Mouse (Mus musculus): ENCODE measurements around the gene Arhgef10l.
A peak's percentile ranks its signal among the peaks of the same experiment; 100 is the strongest.
"Not testable (repeated sequence)": the region's sequence is repeated elsewhere in the genome, so short reads cannot be mapped to it uniquely, and the experiment has no call there.

Gene Arhgef10l

DNA sequence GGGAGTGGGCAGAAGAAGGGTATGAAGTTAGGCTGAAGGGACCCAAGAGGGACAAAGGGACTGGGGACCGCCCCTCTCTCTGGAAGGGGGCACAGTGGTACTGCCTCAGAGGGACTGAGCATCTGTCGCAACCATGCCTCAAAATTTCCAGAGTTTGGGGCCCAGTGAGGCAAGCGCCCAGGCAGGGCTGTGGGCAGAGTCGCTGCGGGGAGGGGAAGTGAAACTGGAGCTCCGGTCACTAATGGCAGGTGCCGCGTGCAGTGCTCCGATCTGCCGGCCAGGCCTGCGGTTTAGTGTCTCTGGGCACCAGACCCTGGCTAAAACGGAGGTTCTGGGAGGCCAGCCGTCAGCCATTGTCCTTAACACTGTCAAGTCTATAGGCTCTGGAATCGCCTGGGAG lies 99.0 kb downstream of the Arhgef10l start:
- no peak for DNase-seq

DNA sequence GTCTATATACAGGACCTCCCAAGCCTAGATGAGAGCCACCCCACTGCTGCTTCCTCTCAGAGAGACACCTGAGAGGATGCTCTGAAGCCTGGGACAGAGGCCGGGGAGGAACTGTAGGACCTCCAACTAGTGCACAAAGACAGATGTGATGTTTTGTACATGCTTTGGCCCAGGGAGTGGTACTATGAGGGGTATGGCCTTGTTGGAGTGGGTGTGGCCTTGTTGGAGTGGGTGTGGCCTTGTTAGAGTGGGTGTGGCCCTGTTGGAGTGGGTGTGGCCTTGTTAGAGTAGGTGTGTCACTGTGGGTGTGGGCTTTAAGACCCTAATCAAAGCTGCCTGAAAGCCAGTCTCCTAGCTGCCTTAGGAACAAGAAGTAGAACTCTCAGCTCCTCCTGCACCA lies 101.4 kb downstream of the Arhgef10l start:
- DNase-seq = not testable (repeated sequence)

DNA sequence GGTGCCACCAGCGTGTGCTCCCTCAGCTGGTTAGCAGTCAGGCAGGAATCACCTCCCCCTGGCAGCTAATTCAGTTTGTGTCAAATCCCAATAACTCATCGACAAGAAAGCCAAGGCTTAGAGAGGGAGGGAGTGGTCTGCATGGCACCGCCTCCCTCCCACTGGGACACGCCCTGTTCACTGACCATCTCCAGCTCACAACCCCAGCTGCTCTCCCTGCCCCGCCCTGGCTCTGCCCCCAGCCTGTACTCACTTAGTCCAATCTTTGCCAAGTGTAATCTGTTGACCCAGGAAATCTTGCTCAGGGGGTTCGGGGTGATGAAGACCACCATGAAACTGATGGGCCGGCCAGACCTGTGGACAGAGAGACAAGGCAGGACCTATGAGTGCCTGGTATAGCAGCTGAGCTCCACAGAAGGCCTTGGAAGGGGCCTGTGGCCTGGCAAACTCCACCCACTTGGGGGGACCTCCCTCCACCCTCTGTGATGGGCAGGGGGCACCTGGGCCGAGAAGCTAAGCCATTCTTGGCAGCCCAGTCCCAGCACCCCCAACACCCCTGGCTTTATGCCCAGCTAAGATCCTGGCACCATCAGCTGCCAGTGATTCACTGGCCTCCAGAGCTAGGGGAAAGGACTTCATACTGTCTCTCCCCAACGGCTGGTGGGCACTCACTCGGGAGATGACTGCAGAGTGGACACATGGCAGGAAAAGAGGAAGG lies 103.2 kb downstream of the Arhgef10l start:
- DNase-seq = no peak

DNA sequence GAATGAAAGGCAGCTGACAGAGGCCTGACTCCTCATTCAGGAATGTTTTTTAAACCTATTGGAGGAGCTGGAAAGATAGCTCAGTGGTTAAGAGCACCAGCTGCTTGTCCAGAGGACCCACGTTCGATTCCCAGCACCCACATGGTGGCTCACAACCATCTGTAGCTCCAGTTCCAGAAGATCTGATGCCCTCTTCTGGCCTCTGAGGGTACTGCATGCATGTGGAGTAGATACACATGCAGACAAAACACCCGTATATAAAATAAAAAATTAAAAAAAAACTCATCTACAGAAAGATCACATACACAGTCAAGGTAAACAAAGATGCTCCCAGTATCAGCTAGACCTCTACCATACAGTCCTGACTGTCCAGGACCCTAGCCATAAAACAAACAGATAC lies 104.1 kb downstream of the Arhgef10l start:
- no peak for DNase-seq

DNA sequence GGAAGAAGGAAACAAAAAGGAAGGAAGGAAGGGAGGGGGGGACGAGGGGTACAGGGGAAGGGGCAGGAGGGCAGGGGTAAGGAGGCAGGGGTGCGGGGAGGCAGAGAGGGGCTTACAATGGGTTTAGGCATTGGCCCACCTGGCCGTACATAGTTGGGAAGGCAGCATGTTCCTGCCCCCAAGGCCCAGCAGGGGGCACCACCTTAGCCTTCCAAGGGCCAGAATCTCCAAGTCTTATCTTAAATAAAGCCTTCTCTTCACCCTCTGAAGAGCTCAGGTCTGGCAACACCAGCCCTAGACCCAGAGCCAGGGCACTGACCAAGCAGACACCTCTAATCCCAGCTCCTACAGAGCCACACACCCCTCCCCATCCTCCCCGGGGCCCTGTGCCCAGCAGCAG lies 106.0 kb downstream of the Arhgef10l start:
- no peak for DNase-seq

DNA sequence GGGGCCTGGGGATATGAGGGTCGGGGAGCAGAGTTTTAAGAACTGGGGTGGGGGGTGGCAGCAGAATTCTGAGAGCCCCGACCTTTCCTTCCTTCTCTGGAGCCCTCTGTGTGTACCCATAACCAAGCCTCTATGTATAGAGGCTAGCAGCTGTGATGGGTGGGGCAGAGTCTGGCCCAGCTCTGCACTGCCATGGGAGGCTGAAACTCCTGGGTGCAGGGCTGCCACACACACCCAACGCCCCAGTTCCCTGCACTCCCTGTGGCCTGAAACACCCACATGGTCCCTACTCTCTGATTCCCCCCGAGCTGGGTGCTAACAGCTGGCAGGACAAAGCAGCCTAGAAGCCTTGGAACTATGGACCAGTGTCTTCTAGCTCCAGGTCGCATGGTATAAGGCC lies 107.6 kb downstream of the Arhgef10l start:
- no peak for DNase-seq

DNA sequence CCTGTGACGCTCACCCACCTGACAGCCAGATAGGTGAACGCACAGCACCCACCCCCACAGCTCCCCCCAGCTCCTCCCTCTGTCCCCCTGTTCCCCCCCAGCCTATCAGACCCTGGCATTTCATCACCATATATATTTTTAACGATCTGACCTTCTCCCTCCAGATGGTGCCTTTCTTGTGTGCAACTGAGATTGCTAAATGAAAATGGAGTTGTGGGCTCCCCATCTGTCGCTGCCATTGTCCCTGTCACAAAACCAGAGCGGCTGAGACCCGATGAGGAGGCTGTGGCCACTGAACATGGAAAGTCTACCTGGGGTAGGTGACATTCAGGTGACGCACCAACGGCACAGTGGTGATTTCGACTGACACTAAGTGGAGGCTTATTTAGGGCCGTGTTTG lies 109.3 kb downstream of the Arhgef10l start:
- DNase-seq = no peak

DNA sequence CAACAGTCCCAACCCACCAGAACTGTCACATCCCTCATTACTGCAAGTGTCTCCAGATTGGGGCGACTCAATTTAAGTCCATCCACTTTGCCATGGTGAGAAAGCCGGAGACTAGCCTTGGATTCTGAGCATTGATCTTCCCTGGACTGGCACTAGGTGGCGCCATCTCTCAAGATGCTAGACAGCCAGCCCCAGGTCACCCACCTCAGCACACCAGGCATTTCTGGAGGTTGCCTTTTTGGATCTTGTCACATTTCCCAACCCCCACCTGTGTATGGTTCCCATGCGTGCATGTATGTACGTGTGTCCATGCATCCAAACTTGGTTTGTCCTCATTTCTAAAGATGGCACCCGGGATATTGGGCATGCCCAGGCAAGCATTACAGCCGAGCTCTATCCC lies 110.5 kb downstream of the Arhgef10l start:
- DNase-seq = peak; percentile 57

DNA sequence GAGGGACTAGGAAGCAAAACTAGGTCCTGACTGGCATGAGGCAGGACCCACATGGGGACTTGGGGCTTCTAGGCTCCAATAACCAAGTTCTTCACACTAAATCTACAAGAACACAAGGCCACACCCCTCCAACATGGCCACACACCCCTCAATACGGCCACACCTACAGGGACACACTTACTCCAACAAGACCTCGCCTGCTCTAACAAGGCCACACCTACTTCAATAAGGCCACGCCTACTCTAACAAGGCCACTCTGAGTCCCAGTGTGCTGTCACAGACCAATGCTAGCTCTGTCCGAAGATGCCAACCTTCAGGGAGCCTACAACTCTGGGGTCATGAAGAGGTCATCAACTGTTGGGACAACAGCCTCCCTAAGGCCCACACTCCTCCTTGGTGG lies 111.3 kb downstream of the Arhgef10l start:
- no peak for DNase-seq

DNA sequence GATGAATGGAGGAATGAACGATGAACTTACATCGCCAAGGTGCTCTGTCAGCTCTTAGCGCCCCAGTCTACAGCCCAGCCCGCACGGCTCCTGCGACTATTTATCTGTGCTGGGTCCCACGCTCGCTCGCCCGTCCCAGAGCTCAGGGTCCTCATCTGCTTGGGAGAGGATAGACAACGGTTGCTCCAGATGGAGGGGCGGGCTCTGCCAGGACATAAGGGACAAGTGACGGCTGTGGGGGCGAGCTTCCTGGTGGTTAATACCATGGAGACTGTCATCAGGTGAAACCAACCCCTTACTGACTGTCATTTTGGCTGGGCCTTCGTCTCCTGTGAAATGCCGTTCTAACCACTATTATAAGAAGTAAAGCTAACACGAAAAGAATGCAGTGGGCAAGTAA lies 114.0 kb downstream of the Arhgef10l start:
- no peak for DNase-seq

DNA sequence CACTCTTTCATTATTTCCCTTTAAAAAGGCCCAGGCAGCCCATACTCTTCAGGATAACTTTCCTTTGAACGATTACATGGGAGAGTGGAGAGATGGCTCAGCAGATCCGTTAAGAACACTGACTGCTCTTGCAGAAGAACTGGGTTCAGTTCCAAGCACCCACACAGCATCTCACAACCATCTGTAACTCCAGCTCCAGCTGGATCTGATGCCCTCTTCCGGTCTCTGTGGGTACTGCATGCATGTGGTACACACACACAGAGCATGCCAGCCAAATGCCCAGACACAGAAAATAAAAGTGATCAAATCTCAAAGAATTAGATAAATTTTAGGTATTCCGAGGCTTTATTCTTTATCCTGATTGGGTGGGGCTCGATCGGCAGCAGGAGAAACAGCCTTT lies 115.1 kb downstream of the Arhgef10l start:
- no peak for DNase-seq

DNA sequence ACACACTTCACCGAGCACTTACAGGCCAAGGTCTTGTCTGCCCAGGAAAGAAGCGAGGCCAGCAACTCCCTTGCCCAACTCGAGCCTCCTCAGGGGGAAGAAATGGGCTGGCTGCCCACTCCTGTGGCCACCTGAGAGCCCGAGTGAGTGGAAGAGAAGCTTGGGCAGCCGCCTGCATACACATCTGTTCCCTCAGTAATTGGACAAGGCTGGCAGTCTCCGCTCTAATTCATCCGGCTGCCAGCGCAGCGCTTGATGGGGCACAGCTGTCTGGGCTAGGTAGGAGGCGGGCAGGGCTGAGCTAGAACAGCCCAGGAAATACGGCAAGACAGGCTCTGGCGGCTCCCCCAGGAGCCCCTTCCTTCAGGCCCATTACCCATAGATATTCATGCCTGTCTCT lies 115.8 kb downstream of the Arhgef10l start:
- DNase-seq = no peak

DNA sequence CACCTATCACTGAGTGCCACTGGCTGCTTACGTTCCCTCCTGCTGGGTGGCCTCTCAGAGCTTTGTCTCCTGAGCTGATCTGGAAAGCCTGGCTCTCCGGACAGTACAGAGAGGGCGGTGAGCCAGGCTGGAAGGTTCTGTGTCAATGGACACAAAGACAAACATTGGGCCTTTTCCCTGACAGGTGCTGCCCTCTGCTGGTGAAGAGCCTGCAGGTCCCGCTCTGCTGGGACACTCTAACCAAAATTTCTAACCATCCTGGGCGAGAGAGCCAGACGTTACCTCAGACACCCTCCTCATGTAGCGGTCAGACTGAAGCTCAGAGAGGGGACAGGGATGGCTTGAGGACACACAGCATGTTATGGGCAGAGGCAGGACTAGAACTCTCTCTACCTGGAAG lies 118.3 kb downstream of the Arhgef10l start:
- DNase-seq = peak; percentile 53

DNA sequence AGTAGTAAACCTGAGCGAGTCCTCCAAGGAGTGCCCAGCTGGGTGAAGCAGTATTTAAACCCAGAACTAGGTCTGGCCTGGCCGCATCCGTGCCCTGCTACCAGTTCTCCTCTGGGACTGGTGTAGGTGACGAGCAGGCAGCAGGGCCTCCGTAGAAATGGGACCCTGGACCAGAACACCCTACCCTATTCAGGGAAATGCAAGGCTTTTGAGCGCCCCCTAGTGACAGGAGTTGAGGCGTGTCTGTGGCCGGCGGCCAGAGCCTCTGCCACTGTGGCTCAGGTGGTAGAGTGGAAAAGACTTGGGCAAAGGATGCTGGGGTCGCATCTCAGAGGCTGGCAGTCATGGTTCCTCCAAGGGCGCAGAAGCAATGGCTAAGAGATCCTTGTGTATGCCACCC lies 126.7 kb downstream of the Arhgef10l start:
- DNase-seq = peak; percentile 62

DNA sequence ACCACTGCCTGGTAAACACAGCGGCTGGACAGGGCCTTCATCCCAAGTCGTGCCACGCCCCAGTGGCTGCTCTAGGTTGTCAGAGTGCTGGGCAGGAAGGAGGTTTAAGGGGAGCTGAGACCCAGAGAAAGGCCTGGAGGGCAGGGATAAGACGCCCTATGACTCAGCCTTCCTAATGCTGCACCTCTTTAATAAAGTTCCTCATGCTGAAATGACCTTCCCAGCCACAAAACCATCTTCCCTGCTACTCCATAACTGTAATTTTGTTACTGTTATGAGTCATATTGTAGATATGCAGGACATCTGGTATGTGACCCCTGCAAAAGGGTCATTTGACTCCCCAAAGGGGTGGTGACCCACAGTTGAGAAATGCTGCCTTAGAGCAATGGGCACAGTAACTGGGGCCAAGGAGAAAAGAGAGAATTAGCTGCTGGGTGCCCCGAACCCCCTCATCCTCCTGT lies 128.2 kb downstream of the Arhgef10l start:
- DNase-seq = no peak

DNA sequence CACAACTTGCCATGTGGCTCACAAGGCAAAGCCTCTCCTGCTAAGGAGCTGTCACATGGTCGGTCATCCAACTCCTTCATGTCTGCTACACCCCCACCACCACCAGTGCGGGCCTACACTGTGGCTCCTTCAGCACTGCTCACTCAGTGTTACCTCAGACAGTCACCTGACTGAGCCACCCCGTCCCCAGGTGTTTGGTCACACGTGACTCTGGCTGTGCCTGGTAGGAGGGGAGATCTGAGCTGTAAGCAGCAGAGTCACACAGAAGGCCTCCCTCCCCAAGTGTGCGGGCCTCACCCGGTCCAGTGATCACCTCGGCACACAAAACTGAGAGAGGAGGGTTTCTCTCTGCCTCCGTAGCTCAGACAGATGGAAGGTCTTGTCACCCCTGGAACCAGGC lies 130.5 kb downstream of the Arhgef10l start:
- DNase-seq = no peak

DNA sequence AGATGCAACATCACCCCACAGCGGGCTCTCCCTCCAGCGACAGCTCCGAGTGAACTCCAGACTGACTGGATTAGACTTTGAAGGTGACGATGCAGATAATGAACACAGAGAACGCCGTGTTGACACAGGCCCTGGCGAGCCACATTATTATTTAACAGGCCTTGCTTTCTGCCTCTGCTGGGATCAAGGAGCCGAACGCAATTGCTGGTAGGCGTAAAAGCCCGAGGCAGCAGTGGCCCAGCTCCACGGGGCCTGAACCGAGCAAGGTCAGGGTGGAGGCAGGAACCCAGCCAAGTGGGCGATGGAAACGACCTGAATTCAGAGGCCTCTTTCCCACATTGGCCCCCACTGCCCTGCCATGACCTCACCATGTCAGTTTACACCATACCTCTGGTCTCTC lies 133.5 kb downstream of the Arhgef10l start:
- peak; percentile 58 for DNase-seq

DNA sequence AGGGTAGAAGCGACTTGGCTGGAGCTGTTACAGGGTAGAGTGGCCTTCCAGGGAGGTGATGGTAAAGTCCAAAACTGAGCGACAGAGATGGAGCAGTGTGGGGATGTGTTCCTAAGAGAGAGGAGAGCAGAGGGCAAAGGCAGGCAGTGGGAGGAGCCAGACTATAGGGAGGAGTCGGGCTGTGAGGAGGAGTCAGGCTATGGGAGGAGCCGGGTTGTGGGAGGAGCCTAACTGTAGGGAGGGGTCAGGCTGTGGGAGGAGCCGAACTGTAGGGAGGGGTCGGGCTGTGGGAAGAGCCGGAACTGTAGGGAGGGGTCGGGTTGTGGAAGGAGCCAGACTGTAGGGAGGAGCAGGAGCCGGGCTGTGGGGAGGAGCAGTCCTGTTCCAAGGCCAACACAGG lies 134.8 kb downstream of the Arhgef10l start:
- peak; percentile 84 for DNase-seq

DNA sequence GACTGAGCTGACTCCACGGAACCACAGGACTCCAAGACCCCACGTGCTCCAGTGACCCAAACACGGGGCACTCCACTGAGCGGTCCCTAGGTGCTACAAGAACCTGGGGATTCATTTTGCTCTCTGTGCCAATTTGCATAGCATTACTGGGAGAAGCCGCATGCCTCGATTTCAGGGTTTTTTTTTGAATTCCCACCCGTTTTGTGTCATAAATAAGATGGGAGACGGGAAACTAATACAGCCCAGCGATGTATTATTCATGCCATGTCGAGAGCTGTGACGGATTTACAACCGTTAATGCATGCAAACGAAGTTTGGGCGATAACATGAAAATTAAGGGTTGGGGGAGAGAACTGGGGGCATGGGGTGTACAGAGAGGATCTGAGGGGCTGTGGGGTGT lies 136.1 kb downstream of the Arhgef10l start:
- no peak for DNase-seq

DNA sequence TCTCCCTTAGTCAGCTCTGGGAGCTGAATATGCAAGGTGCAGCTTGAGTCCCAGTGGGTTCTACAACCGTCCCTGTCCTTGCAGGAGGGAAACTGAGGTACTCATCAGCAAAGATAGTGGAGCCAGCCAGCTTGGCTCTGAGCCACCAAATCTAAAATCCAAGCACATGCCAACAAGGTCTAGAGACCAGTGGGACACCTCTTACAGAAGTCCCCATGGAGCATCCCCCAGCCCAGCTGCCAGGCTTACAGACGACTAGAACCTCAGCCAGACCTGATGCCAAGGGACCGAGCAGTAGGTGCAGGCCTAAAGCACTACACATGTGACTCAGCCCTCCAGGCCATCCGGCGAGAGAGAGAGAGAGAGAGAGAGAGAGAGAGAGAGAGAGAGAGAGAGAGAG lies 137.4 kb downstream of the Arhgef10l start:
- DNase-seq = no peak

DNA sequence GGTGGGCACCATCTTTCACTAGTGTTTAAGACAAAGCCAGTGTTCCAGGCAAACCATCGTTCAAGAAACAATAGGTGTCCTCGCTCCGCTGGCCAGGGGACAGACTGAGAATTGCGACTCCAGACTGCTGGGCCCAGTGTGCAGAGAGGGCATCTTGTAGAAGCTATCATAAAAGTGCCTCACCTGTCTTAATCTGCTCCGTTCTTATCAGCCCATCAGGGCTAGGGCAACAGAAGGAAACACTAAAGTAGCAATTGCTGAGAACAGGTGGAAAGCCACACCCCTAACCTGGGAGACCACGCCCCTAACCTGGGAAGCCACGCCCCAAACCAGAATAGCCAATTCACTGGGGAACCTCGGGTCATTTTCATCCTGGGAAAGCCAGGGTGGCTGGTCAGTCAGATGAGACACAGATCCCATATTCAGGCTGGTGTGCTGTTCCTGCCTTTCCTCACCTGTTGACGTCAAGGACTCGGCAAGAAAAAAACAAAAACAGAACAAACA lies 140.1 kb downstream of the Arhgef10l start:
- no peak for DNase-seq

DNA sequence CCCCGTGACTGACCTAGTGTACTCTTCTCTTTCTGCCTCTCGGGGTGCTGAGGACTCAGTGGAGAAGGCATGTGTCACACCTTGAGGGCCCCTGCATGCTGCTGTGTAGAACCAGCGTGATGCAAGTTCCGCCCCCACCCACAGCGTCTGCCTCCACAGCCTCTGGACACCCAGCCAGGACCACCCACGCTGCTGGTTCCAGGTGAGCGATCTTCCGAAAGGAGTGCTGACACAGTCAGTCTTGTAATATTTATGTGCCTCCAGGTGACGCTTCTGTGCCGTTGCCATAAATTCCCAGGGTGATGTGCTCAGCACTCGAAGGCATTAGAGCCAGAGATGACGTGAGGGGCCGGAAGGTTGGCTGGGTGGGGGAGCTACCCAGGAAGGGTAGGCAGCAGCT lies 140.9 kb downstream of the Arhgef10l start:
- DNase-seq = peak; percentile 45

DNA sequence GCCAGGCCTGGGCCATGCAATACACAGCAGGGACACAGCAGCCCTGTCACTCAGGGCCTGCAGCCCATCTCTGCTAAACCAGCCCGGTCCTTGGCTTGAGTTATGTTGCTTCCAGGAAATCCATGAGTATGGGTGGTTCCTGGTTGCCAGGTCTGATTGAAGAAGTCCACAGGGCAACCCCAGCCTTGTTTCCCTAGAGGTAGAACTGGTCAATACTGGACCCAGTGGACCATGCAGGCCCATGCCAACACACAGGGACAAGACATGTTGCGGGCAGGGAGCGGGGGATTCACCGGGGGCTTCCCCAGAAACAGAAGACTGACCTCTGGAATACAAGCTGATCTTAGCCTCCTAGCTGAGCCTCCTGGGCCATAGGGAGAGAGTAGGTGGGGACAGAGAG lies 142.9 kb downstream of the Arhgef10l start:
- no peak for DNase-seq

DNA sequence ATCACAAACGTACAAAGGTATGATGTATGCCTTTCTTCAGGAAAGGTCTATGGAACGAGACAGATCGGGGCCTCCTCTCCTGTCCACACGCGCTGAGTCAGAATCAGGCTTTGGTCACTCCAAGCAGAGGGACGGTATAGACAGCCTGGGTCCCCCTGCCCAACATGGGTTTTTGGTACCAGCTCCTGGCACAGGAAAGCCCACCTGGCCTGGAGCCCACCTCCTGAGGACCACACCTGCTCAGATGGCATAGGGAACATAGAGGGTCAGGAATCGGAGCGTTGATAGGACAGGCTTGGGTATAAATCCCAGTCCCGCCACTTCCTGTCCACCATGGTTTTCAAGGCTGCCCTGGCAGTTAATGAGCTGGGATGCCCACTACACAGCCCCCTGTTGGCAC lies 145.1 kb downstream of the Arhgef10l start:
- no peak for DNase-seq

DNA sequence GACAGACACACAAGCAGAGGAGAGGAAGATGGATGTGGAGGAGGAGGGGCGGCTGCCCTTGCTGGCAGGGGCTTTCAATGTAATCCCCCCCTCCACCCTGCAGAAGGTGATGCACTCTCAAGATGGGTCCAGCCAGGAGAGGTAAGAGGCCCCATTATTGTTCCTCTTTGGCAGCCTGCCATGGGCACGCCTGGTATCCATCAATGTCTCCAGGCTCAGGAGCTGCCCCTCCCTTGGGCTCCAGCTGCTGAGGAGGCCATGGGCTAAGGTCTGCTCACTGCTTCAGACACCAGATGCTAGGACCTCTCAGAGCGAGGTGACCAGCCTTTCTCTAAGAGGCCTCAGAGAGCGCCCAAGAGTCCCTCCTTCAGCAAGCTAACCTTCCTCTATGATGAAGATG lies 152.0 kb downstream of the Arhgef10l start:
- no peak for DNase-seq

Measured in kidney, adult 9 months (tissue).